In the genomic region with DNA sequence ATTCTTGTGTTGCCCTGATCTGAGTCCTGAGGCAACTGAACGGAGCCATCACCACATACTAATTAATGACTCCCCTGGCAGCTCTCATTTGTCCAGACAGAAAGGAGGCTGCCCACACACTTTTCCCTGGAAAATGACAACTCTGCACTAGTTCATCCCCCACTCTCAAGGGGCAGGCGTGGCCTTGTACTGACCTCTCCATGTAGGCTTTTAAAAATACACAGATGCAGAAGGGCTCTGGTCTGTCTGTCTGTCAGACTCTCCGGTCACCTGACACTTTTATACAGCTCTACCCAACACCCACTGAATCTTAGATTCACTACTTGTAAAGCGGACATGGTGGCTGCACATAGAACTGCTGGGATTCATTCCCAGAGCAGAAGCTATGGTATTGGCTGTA, we compare ENCODE assay signal across 14 mouse cellular contexts.
"Had no signal": no experiment of that assay in that cellular context is flagged by ENCODE, and none has a peak within 500 bp of the region (broad histone marks: within the 10 kb centered on the region; RNA-seq: fewer than 3 reads in every experiment).

No protein-coding gene starts in this region.

- H3K27ac ChIP-seq: left cerebral cortex, adult 2 months; liver, embryonic 13.5 days; macrophage; midbrain, embryonic 10.5 days; midbrain, embryonic 13.5 days; stomach, postnatal 0 days had no signal

- H3K27me3 ChIP-seq: midbrain, embryonic 13.5 days had no signal

- H3K36me3 ChIP-seq: liver, embryonic 13.5 days; midbrain, embryonic 10.5 days; midbrain, embryonic 13.5 days had no signal

- ATAC-seq: midbrain, embryonic 13.5 days had no signal

- H3K4me3 ChIP-seq: left cerebral cortex, adult 2 months; liver, embryonic 13.5 days; midbrain, embryonic 10.5 days; midbrain, embryonic 13.5 days had no signal

- H3K4me2 ChIP-seq: liver, embryonic 13.5 days; midbrain, embryonic 13.5 days had no signal

- H3K9ac ChIP-seq: liver, embryonic 13.5 days; midbrain, embryonic 13.5 days had no signal

- DNase-seq: kidney, adult 2 months; kidney, postnatal 36 days; layer of hippocampus, postnatal 36 days; liver, embryonic 13.5 days; lung, adult 2 months; right cerebral cortex, postnatal 4 days; thymus, adult 2 months; thymus, postnatal 14 days; thymus, postnatal 4 days had no signal

- H3K9me3 ChIP-seq: liver, embryonic 13.5 days; midbrain, embryonic 10.5 days had no signal
